Mouse (Mus musculus) C2C12 (cell line): ENCODE measurements around the gene Slc44a4.
"Not testable (repeated sequence)": the region's sequence is repeated elsewhere in the genome, so short reads cannot be mapped to it uniquely, and the experiment has no call there.

Experiments used
- CTCF ChIP-seq: IDR thresholded peaks from one replicate; pipeline ENCODE4 v1.5.1; 2011; ENCODE audit not compliant: control insufficient read depth, insufficient read depth, insufficient read length
- FOSL1 ChIP-seq: IDR thresholded peaks from one replicate; pipeline ENCODE4 v1.8.0; 2011; ENCODE audit warnings: mild to moderate bottlenecking, low read length; ENCODE audit not compliant: poor library complexity, insufficient read depth, severe bottlenecking
- MAX ChIP-seq: IDR thresholded peaks from one replicate; pipeline ENCODE4 v1.6.1; 2011; ENCODE audit warnings: mild to moderate bottlenecking, control low read depth
- MYOD1 ChIP-seq: IDR thresholded peaks from one replicate; pipeline ENCODE4 v1.6.1; 2011; ENCODE audit warnings: low read depth; ENCODE audit not compliant: control insufficient read depth, insufficient read length
- USF1 ChIP-seq: IDR thresholded peaks from one replicate; pipeline ENCODE4 v1.6.1; 2011; ENCODE audit warnings: low read depth, mild to moderate bottlenecking, control low read depth, moderate library complexity

DNA sequence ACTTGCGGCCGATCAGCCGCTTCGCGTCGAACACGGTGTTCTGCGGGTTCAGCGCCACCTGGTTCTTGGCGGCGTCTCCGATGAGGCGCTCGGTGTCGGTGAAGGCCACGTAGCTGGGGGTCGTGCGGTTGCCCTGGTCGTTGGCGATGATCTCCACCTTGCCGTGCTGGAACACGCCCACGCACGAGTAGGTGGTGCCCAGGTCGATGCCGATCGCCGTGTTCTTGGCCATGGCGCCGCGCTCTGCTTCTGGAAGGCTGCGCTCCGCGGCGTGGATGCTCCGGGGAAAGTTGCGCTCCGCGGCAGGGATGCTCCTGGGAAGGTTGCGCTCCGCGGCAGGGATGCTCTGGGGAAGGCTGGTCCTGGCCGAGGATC is 57.4 kb downstream of the Slc44a4 start:
- not testable (repeated sequence) for TF ChIP-seq CTCF, MAX, USF1, FOSL1, MYOD1
